Mouse (Mus musculus): Measurements from ENCODE around the gene Tarbp2. TPM values are rescaled to one million over a fixed set of nuclear protein-coding genes. Genes with fewer than 3 reads are reported as not detected.
A peak's percentile ranks its signal among the peaks of the same experiment; 100 is the strongest.

The Tarbp2 gene
- polyA plus RNA-seq, 1 experiment from 2014 or later: 105 TPM

- no peak for ATAC-seq
- Histone ChIP-seq H3K36me3 (ENCODE audit: control insufficient read depth, insufficient read depth, low read length) (no peaks in the 10 kb centered on the region), H3K4me1 (ENCODE audit: control insufficient read depth, insufficient read depth, low read length) (peaks cover 19% of the 10 kb centered on the region), H3K9ac (ENCODE audit: low read depth, low read length) (peak overlapping the region; percentile 74), H3K9me3 (ENCODE audit: control insufficient read depth, low read length) (no peaks in the 10 kb centered on the region), H3K4me2 (ENCODE audit: low read depth, low read length) (peak overlapping the region; percentile 92), H3K27me3 (replicated peaks; ENCODE audit: control insufficient read depth, insufficient read depth, low read length) (no peaks in the 10 kb centered on the region), H3K4me3 (ENCODE audit: low read length) (peak overlapping the region; percentile 71), H3K27ac (ENCODE audit: low read length) (peak overlapping the region; percentile 69)
- WGBS: under 1% methylated on average over 10 of the region's 10 CpGs
Measured at GRCm38 (mm10) chr15:102517631-102517975, 389 bp upstream of the Tarbp2 start.

- H3K9me3 ChIP-seq (ENCODE audit: control insufficient read depth, low read length): no peaks in the 10 kb centered on the region
- WGBS: 11% methylated on average over 9 of the region's 9 CpGs
- ATAC-seq: no peak
- peak overlapping the region; percentile 71 for H3K4me3 ChIP-seq (ENCODE audit: low read length)
- no peaks in the 10 kb centered on the region for H3K27me3 ChIP-seq (replicated peaks; ENCODE audit: control insufficient read depth, insufficient read depth, low read length)
- H3K4me2 ChIP-seq (ENCODE audit: low read depth, low read length): peak overlapping the region; percentile 91
- H3K36me3 ChIP-seq (ENCODE audit: control insufficient read depth, insufficient read depth, low read length): peaks cover 4% of the 10 kb centered on the region; the same call in 1 of the 2 replicates
- peak overlapping the region; percentile 94 for H3K9ac ChIP-seq (ENCODE audit: low read depth, low read length)
- peaks cover 19% of the 10 kb centered on the region for H3K4me1 ChIP-seq (ENCODE audit: control insufficient read depth, insufficient read depth, low read length)
- peak overlapping the region; percentile 100 for H3K27ac ChIP-seq (ENCODE audit: low read length)
Measured at GRCm38 (mm10) chr15:102518859-102519201, 838 bp downstream of the Tarbp2 start.

GRCm38 (mm10) chr15:102519211-102520141 is 1.5 kb downstream of the Tarbp2 start:
- peak overlapping the region; percentile 100 for H3K27ac ChIP-seq (ENCODE audit: low read length)
- ATAC-seq: no peak
- H3K9ac ChIP-seq (ENCODE audit: low read depth, low read length): peak overlapping the region; percentile 94
- H3K27me3 ChIP-seq (replicated peaks; ENCODE audit: control insufficient read depth, insufficient read depth, low read length): no peaks in the 10 kb centered on the region
- H3K36me3 ChIP-seq (ENCODE audit: control insufficient read depth, insufficient read depth, low read length): peaks cover 6% of the 10 kb centered on the region
- no peaks in the 10 kb centered on the region for H3K9me3 ChIP-seq (ENCODE audit: control insufficient read depth, low read length)
- peak overlapping the region; percentile 71 for H3K4me3 ChIP-seq (ENCODE audit: low read length)
- H3K4me1 ChIP-seq (ENCODE audit: control insufficient read depth, insufficient read depth, low read length): peaks cover 19% of the 10 kb centered on the region
- H3K4me2 ChIP-seq (ENCODE audit: low read depth, low read length): peak overlapping the region; percentile 91
- 58% methylated on average over 16 of the region's 17 CpGs for WGBS

- Histone ChIP-seq H3K9ac (ENCODE audit: low read depth, low read length) (peak overlapping the region; percentile 31; the same call in 1 of the 2 replicates), H3K27me3 (replicated peaks; ENCODE audit: control insufficient read depth, insufficient read depth, low read length) (no peaks in the 10 kb centered on the region), H3K4me1 (ENCODE audit: control insufficient read depth, insufficient read depth, low read length) (peaks cover 19% of the 10 kb centered on the region), H3K36me3 (ENCODE audit: control insufficient read depth, insufficient read depth, low read length) (peaks cover 8% of the 10 kb centered on the region), H3K4me3 (ENCODE audit: low read length) (no peak overlapping the region), H3K9me3 (ENCODE audit: control insufficient read depth, low read length) (no peaks in the 10 kb centered on the region), H3K27ac (ENCODE audit: low read length) (no peak overlapping the region; the same call in 1 of the 2 replicates), H3K4me2 (ENCODE audit: low read depth, low read length) (no peak overlapping the region)
- ATAC-seq: no peak
- 68% methylated on average over 4 of the region's 4 CpGs for WGBS
Measured at GRCm38 (mm10) chr15:102520416-102520815, 2.4 kb downstream of the Tarbp2 start.

GRCm38 (mm10) chr15:102521480-102521879 is 3.5 kb downstream of the Tarbp2 start:
- no peaks in the 10 kb centered on the region for H3K27me3 ChIP-seq (replicated peaks; ENCODE audit: control insufficient read depth, insufficient read depth, low read length)
- no peak for ATAC-seq
- H3K9me3 ChIP-seq (ENCODE audit: control insufficient read depth, low read length): no peaks in the 10 kb centered on the region
- 69% methylated on average over 4 of the region's 4 CpGs for WGBS
- H3K4me2 ChIP-seq (ENCODE audit: low read depth, low read length): no peak overlapping the region
- no peak overlapping the region for H3K9ac ChIP-seq (ENCODE audit: low read depth, low read length)
- H3K27ac ChIP-seq (ENCODE audit: low read length): no peak overlapping the region
- peaks cover 8% of the 10 kb centered on the region for H3K36me3 ChIP-seq (ENCODE audit: control insufficient read depth, insufficient read depth, low read length)
- H3K4me3 ChIP-seq (ENCODE audit: low read length): no peak overlapping the region
- H3K4me1 ChIP-seq (ENCODE audit: control insufficient read depth, insufficient read depth, low read length): peaks cover 15% of the 10 kb centered on the region

GRCm38 (mm10) chr15:102524892-102525485 is 7.0 kb downstream of the Tarbp2 start, which contains the start of gene Npff:
Gene Npff, minus strand, starts transcription at chr15:102524942.
- Histone ChIP-seq H3K9ac (ENCODE audit: low read depth, low read length) (no peak within 1 kb of the TSS), H3K4me2 (ENCODE audit: low read depth, low read length) (no peak within 1 kb of the TSS), H3K4me1 (ENCODE audit: control insufficient read depth, insufficient read depth, low read length) (peaks cover 7% of the 10 kb centered on the region), H3K36me3 (ENCODE audit: control insufficient read depth, insufficient read depth, low read length) (peaks cover 16% of the 10 kb centered on the region), H3K27me3 (replicated peaks; ENCODE audit: control insufficient read depth, insufficient read depth, low read length) (no peaks in the 10 kb centered on the region), H3K27ac (ENCODE audit: low read length) (no peak within 1 kb of the TSS), H3K9me3 (ENCODE audit: control insufficient read depth, low read length) (no peaks in the 10 kb centered on the region), H3K4me3 (ENCODE audit: low read length) (no peak within 1 kb of the TSS)
- WGBS: 10% methylated on average over 3 of the region's 3 CpGs
- ATAC-seq: no peak

- H3K36me3 ChIP-seq (ENCODE audit: control insufficient read depth, insufficient read depth, low read length): peaks cover 16% of the 10 kb centered on the region
Measured at GRCm38 (mm10) chr15:102526111-102527002, 8.4 kb downstream of the Tarbp2 start.

GRCm38 (mm10) chr15:102527936-102528335 is 9.9 kb downstream of the Tarbp2 start:
- no peaks in the 10 kb centered on the region for H3K27me3 ChIP-seq (replicated peaks; ENCODE audit: control insufficient read depth, insufficient read depth, low read length)
- H3K4me1 ChIP-seq (ENCODE audit: control insufficient read depth, insufficient read depth, low read length): no peaks in the 10 kb centered on the region
- no peak overlapping the region for H3K4me3 ChIP-seq (ENCODE audit: low read length)
- H3K4me2 ChIP-seq (ENCODE audit: low read depth, low read length): no peak overlapping the region
- no peak overlapping the region for H3K9ac ChIP-seq (ENCODE audit: low read depth, low read length)
- H3K36me3 ChIP-seq (ENCODE audit: control insufficient read depth, insufficient read depth, low read length): peaks cover 16% of the 10 kb centered on the region
- H3K9me3 ChIP-seq (ENCODE audit: control insufficient read depth, low read length): no peaks in the 10 kb centered on the region
- H3K27ac ChIP-seq (ENCODE audit: low read length): no peak overlapping the region
- no peak for ATAC-seq
- 72% methylated on average over 3 of the region's 3 CpGs for WGBS

More at GRCm38 (mm10) chr15:102526111-102527002, 8.4 kb downstream of the Tarbp2 start:
- H3K9me3 ChIP-seq (ENCODE audit: control insufficient read depth, low read length): no peaks in the 10 kb centered on the region
- no peak overlapping the region for H3K4me3 ChIP-seq (ENCODE audit: low read length)
- H3K27me3 ChIP-seq (replicated peaks; ENCODE audit: control insufficient read depth, insufficient read depth, low read length): no peaks in the 10 kb centered on the region
- H3K27ac ChIP-seq (ENCODE audit: low read length): no peak overlapping the region
- H3K4me2 ChIP-seq (ENCODE audit: low read depth, low read length): no peak overlapping the region
- H3K9ac ChIP-seq (ENCODE audit: low read depth, low read length): no peak overlapping the region
- 81% methylated on average over 6 of the region's 6 CpGs for WGBS
- no peaks in the 10 kb centered on the region for H3K4me1 ChIP-seq (ENCODE audit: control insufficient read depth, insufficient read depth, low read length)
- ATAC-seq: no peak

GRCm38 (mm10) chr15:102528396-102528795 is 10.4 kb downstream of the Tarbp2 start:
- H3K4me2 ChIP-seq (ENCODE audit: low read depth, low read length): no peak overlapping the region
- H3K9ac ChIP-seq (ENCODE audit: low read depth, low read length): no peak overlapping the region
- 92% methylated on average over 1 of the region's 1 CpGs for WGBS
- ATAC-seq: no peak
- H3K9me3 ChIP-seq (ENCODE audit: control insufficient read depth, low read length): no peaks in the 10 kb centered on the region
- no peaks in the 10 kb centered on the region for H3K4me1 ChIP-seq (ENCODE audit: control insufficient read depth, insufficient read depth, low read length)
- no peaks in the 10 kb centered on the region for H3K27me3 ChIP-seq (replicated peaks; ENCODE audit: control insufficient read depth, insufficient read depth, low read length)
- H3K4me3 ChIP-seq (ENCODE audit: low read length): no peak overlapping the region
- no peak overlapping the region for H3K27ac ChIP-seq (ENCODE audit: low read length)
- H3K36me3 ChIP-seq (ENCODE audit: control insufficient read depth, insufficient read depth, low read length): peaks cover 16% of the 10 kb centered on the region

All from intestine, embryonic 16.5 days (tissue).